Mouse (Mus musculus) testis, adult 2 months (tissue): ENCODE results near the gene Mrps23.

Experiments used
- CTCF ChIP-seq: fragments of 200-500 bp; IDR thresholded peaks from 2 replicates; pipeline ENCODE4 v1.5.1; 2012; ENCODE audit warnings: low read depth, mild to moderate bottlenecking, inconsistent platforms, low read length, moderate library complexity; ENCODE audit not compliant: control insufficient read depth, insufficient read depth, insufficient replicate concordance
- POLR2A ChIP-seq: fragments of 200-500 bp; IDR thresholded peaks from 2 replicates; pipeline ENCODE4 v1.6.1; 2012; ENCODE audit warnings: low read depth, mild to moderate bottlenecking, inconsistent platforms, low read length, moderate library complexity; ENCODE audit not compliant: control insufficient read depth

GRCm38 (mm10) chr11:88160316-88160715 is 43.9 kb upstream of the Mrps23 start:
- TF ChIP-seq CTCF (no peak), POLR2A (no peak)
